Mouse (Mus musculus): ENCODE measurements around the gene St7. TPM values are rescaled to one million over a fixed set of nuclear protein-coding genes. Genes with fewer than 3 reads are reported as not detected.
A peak's percentile ranks its signal among the peaks of the same experiment; 100 is the strongest.

Gene St7
- polyA plus RNA-seq, 1 experiment = 20.0 TPM

DNA sequence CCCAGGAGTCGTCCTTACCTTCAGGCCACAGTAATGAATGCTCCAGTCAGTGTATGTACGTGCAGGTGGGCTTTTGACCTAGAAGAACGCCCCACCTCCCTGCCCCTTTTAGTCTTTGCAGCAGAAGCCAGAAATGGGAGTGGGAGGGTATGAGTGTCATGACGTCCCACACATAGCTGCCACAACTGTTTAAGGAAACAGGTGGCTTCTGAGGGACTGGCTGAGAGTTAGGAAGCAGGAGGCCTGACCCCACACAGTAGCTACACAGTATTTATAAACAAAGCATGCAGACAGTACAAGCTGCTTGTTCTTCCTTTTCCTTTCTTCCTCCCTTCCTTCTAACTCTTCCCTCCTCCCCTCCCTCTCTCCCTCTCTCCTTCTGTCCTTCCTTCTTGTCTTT lies 135.6 kb downstream of the St7 start:
- H3K4me1 ChIP-seq (ENCODE audit: control insufficient read depth, insufficient read depth, low read length) = no peaks in the 10 kb centered on the region
- H3K27ac ChIP-seq (ENCODE audit: insufficient read depth, low read length) = no peak overlapping the region
- TF ChIP-seq POLR2A (IDR thresholded peaks at IDR 0.05; ENCODE audit: low read depth, low read length) (no peak), CTCF (IDR thresholded peaks at IDR 0.05; ENCODE audit: borderline replicate concordance, insufficient read depth, low read length) (no peak)
- H3K4me3 ChIP-seq (ENCODE audit: insufficient read depth, low read length) = no peak overlapping the region

DNA sequence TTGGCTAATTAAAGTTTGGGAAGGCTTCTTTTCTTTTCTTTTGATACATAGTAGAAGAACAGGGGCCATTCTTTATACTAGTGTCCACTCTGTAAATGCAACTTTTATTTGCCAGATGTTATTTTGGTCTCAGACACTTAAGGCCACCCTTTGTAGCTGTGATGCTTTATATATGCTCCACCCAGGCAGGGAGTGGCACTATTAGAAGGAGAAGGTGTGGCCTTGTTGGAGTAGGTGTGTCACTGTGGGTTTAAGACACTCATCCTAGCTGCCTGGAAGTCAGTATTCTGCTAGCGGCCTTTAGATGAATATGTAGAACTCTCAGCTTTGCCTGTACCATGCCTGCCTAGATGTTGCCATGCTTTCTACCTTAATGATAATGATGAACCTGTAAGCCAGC lies 137.2 kb downstream of the St7 start:
- H3K4me3 ChIP-seq (ENCODE audit: insufficient read depth, low read length) = no peak overlapping the region
- no peaks in the 10 kb centered on the region for H3K4me1 ChIP-seq (ENCODE audit: control insufficient read depth, insufficient read depth, low read length)
- no peak overlapping the region for H3K27ac ChIP-seq (ENCODE audit: insufficient read depth, low read length)
- TF ChIP-seq CTCF (IDR thresholded peaks at IDR 0.05; ENCODE audit: borderline replicate concordance, insufficient read depth, low read length) = no peak
- TF ChIP-seq POLR2A (IDR thresholded peaks at IDR 0.05; ENCODE audit: low read depth, low read length) = no peak

DNA sequence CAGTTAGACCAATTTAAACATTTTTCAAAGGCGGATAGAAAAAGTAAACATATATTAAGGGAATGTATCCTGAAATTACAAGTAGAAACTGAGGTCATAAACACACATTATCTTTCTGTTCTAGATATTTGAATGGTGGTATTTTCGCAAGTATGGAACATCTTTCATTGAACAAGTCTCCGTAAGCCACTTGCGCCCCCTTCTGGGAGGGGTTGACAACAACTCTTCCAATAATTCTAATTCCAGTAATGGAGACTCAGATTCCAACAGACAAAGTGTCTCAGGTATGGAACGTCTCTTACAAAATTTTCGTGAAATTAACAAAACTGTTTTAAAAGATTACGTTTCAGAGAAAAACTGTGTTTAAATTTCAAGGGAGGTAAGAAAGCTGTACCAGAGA lies 141.8 kb downstream of the St7 start:
- Histone ChIP-seq H3K27ac (ENCODE audit: insufficient read depth, low read length) (no peak overlapping the region), H3K4me1 (ENCODE audit: control insufficient read depth, insufficient read depth, low read length) (no peaks in the 10 kb centered on the region), H3K4me3 (ENCODE audit: insufficient read depth, low read length) (no peak overlapping the region)
- no peak for TF ChIP-seq POLR2A (IDR thresholded peaks at IDR 0.05; ENCODE audit: low read depth, low read length)
- no peak for TF ChIP-seq CTCF (IDR thresholded peaks at IDR 0.05; ENCODE audit: borderline replicate concordance, insufficient read depth, low read length)

DNA sequence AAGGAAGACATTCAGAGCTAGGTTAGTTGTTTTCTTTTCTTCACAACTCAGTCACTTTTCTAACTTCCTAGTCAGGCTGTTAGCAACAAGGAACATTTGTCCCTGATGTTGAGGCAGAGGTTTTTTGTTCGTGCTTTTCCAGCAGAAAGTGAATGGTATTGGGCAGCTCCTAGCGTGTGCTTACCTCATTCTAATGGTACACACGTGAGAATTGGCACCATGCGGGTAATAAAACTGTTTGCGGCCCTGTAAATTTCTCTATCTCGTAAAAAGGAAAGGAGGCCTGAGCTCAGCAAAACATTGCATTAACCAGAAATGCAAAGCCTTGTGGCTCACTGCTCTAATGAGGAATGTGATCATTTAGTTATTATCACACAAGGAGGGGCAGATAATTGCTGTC lies 143.0 kb downstream of the St7 start:
- no peak for TF ChIP-seq POLR2A (IDR thresholded peaks at IDR 0.05; ENCODE audit: low read depth, low read length)
- no peak for TF ChIP-seq CTCF (IDR thresholded peaks at IDR 0.05; ENCODE audit: borderline replicate concordance, insufficient read depth, low read length)
- Histone ChIP-seq H3K4me1 (ENCODE audit: control insufficient read depth, insufficient read depth, low read length) (no peaks in the 10 kb centered on the region), H3K4me3 (ENCODE audit: insufficient read depth, low read length) (no peak overlapping the region), H3K27ac (ENCODE audit: insufficient read depth, low read length) (no peak overlapping the region)

DNA sequence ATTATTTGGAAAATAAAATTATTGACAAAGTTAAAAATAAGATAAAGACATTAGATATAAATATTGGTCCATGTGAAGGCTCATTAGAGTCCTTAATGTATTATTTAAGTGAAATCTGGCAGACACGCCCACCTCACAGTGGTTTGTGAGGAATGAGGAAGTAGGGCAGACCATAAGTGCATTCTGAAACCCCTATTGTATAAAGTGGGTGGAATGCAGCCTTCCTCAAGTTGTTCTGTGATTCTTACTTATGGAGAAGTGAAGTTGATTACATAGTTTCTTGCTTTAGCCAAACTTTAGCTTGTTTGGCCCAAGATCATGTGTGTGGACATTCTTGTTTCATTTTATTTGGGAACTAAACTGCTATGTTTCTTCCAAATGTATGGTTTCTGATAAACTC lies 144.9 kb downstream of the St7 start:
- Histone ChIP-seq H3K27ac (ENCODE audit: insufficient read depth, low read length) (peak overlapping the region; percentile 57; the same call in 1 of the 2 replicates), H3K4me1 (ENCODE audit: control insufficient read depth, insufficient read depth, low read length) (no peaks in the 10 kb centered on the region), H3K4me3 (ENCODE audit: insufficient read depth, low read length) (no peak overlapping the region)
- TF ChIP-seq POLR2A (IDR thresholded peaks at IDR 0.05; ENCODE audit: low read depth, low read length) (no peak), CTCF (IDR thresholded peaks at IDR 0.05; ENCODE audit: borderline replicate concordance, insufficient read depth, low read length) (no peak)

DNA sequence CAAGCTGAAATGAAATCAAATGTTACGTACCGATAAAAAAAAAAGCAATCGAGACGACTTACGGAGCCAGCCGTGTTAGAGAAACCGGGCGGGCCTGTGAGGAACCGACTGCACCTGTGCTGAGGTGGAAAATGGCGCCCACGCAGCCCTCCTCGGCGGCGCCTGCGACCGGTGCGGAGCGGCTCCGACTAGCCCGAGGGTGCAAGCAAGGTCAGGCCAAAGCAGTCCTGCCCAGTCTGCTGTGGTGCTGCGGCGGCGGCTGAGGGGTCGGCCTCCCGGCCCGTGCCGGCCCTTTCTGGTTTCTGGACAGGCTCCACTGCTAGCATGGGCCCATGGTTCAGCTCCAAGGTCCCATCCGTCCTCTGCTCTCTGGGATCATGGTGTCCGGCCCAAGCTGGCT lies 147.7 kb downstream of the St7 start:
- TF ChIP-seq CTCF (IDR thresholded peaks at IDR 0.05; ENCODE audit: borderline replicate concordance, insufficient read depth, low read length) = no peak
- no peak for TF ChIP-seq POLR2A (IDR thresholded peaks at IDR 0.05; ENCODE audit: low read depth, low read length)
- Histone ChIP-seq H3K27ac (ENCODE audit: insufficient read depth, low read length) (no peak overlapping the region), H3K4me1 (ENCODE audit: control insufficient read depth, insufficient read depth, low read length) (no peaks in the 10 kb centered on the region), H3K4me3 (ENCODE audit: insufficient read depth, low read length) (no peak overlapping the region)

DNA sequence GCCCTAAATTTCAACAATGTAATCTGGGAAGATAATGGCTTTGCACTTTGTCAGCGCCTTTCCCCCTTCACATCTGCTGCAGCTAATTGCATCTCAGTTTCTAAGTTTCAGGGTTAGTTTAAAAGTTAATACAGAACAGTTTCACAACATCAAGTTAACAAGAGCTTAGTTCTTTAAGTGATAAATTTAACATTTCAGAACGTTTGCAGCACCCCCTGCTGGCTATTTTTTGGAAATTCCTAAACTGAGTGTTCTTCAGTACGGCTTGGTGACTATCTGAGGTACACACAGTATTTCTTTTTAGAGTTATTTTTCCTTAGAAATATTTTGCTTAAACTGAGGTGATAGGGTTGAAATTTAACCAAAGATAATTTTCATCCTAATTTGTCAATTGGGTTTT lies 150.0 kb downstream of the St7 start:
- Histone ChIP-seq H3K4me3 (ENCODE audit: insufficient read depth, low read length) (no peak overlapping the region), H3K27ac (ENCODE audit: insufficient read depth, low read length) (no peak overlapping the region), H3K4me1 (ENCODE audit: control insufficient read depth, insufficient read depth, low read length) (no peaks in the 10 kb centered on the region)
- TF ChIP-seq CTCF (IDR thresholded peaks at IDR 0.05; ENCODE audit: borderline replicate concordance, insufficient read depth, low read length) = no peak
- no peak for TF ChIP-seq POLR2A (IDR thresholded peaks at IDR 0.05; ENCODE audit: low read depth, low read length)

DNA sequence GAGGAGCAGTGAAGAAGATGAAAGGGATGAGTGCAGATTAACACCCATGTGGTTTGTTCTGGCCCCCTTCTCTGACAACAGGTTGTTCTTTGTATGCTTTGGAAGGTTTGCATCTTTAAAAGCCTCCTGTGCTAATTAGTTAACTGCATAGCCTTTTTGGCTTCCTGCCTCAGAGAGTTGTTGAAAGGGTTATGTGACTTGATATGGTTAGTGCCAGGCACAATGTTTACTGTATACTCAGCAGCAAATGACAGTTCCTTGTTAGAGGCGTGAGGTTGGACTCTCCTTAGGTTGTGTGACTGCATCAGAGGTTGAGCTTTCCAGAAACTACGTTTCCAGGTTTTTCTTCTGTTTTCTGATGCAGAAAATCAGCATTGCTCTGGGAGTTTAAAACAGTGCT lies 158.6 kb downstream of the St7 start:
- TF ChIP-seq CTCF (IDR thresholded peaks at IDR 0.05; ENCODE audit: borderline replicate concordance, insufficient read depth, low read length) = no peak
- no peak for TF ChIP-seq POLR2A (IDR thresholded peaks at IDR 0.05; ENCODE audit: low read depth, low read length)

DNA sequence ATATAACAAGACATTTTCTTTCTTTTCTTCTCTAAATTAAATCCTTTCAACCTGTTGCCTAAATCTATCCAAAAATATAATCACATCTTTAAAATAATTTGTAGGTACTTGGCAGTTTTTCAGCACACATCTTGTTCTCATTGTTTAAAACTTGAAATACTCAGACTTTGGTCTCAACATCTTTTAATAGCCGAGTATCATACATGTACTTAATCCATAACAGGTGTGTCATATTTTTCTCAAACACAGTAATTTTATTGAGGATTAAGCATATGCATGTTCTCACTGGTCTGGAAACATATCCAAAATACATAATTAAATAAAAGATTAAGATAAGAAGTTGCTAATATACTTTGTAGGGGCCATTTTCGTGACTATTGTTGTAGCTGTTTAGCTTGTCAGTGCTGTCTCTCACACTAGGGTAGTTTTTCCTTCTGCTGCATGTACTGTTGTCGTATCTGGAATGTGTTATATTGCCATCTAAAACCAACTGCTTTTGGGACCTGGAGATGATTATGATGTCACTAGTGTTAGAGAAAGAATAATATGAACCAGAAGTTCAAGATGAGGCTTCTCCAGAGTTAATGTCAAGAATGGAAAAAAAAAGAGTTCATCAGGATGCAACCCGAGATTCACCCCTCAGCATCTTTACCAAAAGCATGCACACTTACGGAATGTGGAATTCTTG lies 161.0 kb downstream of the St7 start:
- Histone ChIP-seq H3K27ac (ENCODE audit: insufficient read depth, low read length) (no peak overlapping the region), H3K4me3 (ENCODE audit: insufficient read depth, low read length) (no peak overlapping the region), H3K4me1 (ENCODE audit: control insufficient read depth, insufficient read depth, low read length) (no peaks in the 10 kb centered on the region; the same call in 1 of the 2 replicates)
- TF ChIP-seq CTCF (IDR thresholded peaks at IDR 0.05; ENCODE audit: borderline replicate concordance, insufficient read depth, low read length) = no peak

More for the DNA sequence above, 158.6 kb downstream of the St7 start:
- Histone ChIP-seq H3K4me1 (ENCODE audit: control insufficient read depth, insufficient read depth, low read length) (no peaks in the 10 kb centered on the region; the same call in 1 of the 2 replicates), H3K4me3 (ENCODE audit: insufficient read depth, low read length) (no peak overlapping the region), H3K27ac (ENCODE audit: insufficient read depth, low read length) (no peak overlapping the region)

DNA sequence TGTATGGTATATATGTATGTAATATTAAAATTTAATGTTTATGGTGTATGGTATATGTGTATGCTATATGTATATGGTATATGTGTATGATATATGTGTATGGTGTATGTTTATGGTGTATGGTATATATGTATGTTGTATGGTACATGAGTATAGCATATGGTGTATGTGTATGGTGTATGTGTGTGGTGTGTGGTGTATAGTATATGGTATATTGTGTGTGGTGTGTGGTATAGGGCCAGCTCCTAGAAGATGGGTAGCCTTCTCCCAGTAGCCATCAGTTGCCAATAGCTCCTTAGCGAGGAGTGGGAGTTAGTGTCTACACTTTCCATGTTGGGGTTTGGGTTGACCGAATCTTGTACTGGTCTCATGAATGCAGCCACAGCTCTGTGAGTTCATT lies 162.9 kb downstream of the St7 start:
- Histone ChIP-seq H3K4me3 (ENCODE audit: insufficient read depth, low read length) (no peak overlapping the region), H3K4me1 (ENCODE audit: control insufficient read depth, insufficient read depth, low read length) (no peaks in the 10 kb centered on the region), H3K27ac (ENCODE audit: insufficient read depth, low read length) (no peak overlapping the region)
- no peak for TF ChIP-seq CTCF (IDR thresholded peaks at IDR 0.05; ENCODE audit: borderline replicate concordance, insufficient read depth, low read length)

DNA sequence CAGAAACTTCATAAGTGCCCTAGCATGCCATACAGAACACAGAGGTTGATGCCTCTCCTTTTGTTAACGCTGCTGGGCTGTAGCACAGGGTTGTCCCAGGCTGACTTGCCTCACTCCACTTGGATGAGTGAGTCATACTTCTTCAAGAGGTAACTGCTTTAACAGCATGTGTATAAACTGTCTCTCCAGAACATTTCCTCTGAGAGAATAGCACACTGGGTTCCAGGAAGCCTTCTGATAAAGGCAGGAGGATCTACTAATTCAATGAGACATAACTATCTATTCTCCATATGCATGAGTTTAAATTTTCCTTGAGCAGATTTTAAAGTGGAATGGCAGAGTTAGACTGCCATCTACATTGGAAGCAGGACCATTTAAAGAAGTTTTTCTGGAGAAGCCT lies 166.8 kb downstream of the St7 start:
- no peak for TF ChIP-seq POLR2A (IDR thresholded peaks at IDR 0.05; ENCODE audit: low read depth, low read length)
- TF ChIP-seq CTCF (IDR thresholded peaks at IDR 0.05; ENCODE audit: borderline replicate concordance, insufficient read depth, low read length) = no peak
- Histone ChIP-seq H3K27ac (ENCODE audit: insufficient read depth, low read length) (no peak overlapping the region), H3K4me1 (ENCODE audit: control insufficient read depth, insufficient read depth, low read length) (no peaks in the 10 kb centered on the region)

More for the DNA sequence above, 166.8 kb downstream of the St7 start:
- H3K4me3 ChIP-seq (ENCODE audit: insufficient read depth, low read length) = no peak overlapping the region

Data from embryonic fibroblast, embryonic 13.5 days (primary cell).